Mouse (Mus musculus): ENCODE measurements around the gene Zswim8.
"Not testable (repeated sequence)": the region's sequence is repeated elsewhere in the genome, so short reads cannot be mapped to it uniquely, and the experiment has no call there.

Gene Zswim8

DNA sequence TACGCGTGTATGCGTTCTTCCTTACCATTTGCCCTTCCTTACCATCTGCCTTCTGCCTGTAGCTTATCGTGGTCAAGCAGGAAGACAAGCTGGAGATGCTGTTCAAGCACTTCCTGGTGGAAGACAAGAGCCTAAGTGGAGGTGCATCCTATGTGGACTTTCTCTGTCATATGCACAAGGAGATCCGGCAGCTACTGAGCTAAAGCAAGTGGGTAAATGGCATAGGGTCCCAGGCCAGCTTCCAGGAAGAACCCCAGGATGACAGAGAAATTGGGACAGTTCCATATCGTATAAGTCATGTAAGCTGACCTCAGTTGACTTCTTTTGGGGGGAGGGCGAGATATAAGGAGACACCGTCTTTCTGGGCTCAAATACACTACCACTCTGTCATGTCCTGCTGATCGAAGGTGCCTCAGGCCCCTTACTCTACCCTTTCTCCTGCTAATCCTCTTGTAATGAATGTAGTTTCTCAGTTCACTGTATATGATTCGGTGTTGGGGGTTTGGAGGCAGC lies 13.7 kb upstream of the Zswim8 start:
- DNase-seq (ENCODE audit: low spot score) = no peak

DNA sequence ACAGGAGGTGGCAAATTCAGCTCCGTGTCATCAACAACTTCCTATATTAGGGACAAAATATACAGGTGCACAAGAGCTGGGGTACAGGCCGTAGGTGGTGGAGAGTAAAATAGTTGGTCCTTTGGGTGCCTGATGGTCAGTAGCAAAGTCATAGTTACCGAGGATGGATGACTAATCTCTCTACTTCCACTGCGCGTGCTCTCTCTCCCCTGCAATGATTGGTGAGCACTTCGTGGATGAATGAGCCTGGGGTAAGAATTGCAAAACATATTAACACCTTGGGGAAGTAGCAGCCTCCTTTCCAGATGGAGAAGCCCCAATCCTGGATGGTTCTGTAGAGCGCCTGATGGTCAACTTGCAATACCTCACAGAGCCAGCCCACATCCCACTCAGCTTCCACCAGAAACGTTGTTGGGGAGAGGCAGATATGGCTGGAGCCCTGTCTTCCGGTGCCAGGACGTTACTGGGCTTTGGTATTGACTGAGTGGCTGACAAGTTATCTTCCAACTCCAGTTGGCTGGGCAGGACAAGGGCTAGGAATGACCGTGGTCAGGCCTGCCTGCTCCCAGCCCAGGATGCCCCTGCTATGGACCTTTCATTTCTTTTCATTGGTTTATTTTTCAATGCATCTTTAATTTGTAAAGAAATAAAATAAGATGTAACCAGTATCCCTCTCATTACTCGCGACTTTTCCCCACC lies 13.0 kb upstream of the Zswim8 start:
- DNase-seq (ENCODE audit: low spot score) = no peak

DNA sequence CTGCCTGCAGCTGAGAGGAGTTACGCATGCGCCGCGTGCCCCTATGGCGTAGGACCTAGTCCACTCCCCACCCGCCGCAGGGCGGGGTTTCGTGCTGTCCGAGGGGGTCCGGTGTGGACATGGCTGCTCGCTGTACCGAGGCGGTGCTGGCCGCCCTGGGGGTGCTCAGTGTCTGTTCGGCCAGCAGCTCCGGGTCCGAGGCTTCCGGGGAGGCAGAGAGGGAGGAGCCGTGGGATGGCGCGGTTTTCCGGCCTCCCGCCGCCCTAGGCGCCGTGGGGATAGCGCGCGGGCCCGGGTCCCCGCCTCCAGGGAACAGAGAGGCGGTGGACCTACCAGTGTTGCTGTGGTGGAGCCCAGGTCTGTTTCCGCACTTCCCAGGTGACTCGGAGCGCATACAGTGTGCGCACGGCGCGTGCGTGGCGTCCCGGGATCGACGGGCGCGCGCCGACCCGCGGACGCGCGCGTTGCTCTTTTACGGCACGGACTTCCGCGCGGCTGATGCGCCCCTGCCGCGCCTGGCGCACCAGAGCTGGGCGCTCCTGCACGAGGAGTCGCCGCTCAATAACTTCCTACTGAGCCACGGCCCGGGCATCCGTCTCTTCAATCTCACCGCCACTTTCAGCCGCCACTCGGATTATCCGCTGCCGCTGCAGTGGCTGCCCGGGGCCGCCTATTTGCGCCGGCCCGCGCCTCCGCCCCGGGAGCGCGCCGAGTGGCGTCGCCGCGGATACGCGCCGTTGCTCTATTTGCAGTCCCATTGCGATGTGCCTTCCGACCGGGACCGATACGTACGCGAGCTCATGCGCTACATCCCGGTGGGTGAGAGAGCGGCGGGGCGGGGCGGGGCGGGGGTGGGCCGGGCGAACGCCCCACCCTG lies 12.2 kb upstream of the Zswim8 start, which contains the start of gene Fut11:
Fut11 (plus strand) TSS at position 85 of the 877 bp plus-strand sequence.
- peak; percentile 69 for DNase-seq (ENCODE audit: low spot score)

DNA sequence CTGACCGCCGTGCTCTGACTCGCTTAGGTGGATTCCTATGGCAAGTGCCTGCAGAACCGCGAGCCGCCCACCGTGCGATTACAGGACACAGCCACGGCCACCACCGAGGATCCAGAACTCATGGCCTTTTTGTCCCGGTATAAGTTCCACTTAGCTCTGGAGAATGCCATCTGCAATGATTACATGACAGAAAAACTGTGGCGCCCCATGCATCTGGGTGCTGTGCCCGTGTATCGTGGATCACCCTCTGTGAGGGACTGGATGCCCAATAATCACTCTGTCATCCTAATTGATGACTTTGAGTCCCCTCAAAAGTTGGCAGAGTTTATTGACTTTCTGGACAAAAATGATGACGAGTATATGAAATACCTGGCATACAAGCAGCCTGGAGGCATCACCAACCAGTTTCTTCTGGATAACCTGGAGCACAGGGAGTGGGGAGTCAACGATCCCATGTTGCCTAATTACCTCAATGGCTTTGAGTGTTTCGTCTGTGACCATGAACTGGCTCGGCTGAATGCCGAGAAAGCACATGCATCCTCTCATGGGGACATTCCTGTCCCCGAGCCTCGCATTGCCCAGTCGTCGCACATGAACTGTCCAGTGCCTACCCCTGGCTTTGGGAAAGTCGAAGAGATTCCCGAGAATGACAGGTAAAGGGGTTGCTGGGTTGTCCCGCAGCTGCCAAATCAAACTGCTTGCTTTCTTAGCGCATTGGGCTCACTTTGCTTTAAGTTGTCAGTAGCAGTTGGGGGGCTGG lies 11.4 kb upstream of the Zswim8 start:
- no peak for DNase-seq (ENCODE audit: low spot score)

DNA sequence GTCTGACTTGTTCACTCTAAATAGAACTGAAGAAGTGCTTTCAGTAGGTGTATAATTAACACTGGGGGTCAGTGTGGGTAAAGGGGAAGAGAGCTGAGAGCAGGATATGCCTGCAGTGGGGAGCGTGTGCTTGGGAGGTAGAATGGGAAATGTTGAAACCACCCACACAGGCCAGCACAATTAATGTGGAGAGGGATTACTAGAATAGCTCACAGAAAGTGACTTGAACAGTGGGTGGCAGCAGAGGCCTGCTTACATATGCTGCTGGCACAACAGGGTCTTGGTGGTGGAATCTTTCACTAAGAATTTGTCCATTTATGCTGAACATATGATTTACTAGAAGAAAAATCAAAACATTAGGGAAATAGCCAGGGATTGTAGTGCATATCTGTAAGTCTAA lies 10.4 kb upstream of the Zswim8 start:
- no peak for DNase-seq (ENCODE audit: low spot score)

DNA sequence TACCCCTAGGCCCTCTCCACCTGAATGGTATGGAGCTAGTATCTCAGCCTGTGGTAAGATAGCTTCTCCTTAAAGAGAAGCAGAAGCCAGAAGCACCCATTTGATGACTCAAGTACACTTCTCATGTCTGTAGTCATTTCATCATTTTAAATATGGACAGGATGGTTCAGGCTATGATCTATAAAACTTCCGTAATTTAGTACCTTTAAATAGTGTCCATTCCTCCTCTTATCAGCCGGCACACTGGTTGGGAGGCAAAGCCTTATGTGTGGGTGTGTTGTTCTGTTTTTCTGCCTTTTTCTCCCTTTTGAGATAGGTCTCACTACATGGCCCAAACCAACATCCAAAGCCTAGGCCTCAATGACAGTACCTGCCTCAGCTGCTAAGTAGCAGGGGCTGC lies 8.8 kb upstream of the Zswim8 start:
- DNase-seq (ENCODE audit: low spot score) = no peak

DNA sequence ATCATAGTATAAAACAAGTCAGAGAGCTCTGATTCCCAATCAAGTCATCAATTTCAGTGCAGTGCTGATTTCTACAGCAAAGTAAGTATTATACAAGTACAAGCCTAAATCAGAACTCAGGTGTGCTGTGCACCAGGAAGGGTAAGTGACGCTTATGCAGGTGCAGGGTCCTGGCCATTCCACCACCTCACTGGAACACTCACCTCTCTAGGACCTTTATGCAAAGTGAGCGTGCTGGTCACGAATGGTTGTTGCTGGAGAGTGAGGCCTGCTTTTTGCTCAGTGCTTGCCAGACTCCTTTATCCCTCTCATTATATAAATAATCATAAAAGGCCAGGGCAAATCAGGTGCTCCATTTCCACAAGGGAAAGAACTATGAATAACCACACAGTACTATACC lies 7.0 kb upstream of the Zswim8 start:
- no peak for DNase-seq (ENCODE audit: low spot score)

DNA sequence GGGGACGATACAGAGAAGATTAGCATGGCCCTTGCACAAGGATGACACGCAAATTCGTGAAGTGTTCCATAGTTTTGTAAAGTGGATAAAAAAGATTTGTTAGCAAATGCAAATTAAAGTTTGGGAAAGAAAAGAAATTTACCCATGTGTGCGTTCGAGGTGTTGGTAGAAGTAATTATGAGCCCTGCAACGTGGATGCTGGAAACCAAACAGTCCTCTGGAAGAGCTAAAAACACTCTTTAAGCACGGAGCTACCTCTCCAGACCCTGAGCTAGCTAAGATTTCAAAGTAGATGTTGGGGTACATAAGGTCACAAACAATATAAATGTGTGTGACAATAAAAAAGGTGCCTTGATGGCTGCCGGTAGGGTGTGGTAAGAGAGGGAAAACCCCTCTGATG lies 5.8 kb upstream of the Zswim8 start:
- DNase-seq (ENCODE audit: low spot score) = no peak

DNA sequence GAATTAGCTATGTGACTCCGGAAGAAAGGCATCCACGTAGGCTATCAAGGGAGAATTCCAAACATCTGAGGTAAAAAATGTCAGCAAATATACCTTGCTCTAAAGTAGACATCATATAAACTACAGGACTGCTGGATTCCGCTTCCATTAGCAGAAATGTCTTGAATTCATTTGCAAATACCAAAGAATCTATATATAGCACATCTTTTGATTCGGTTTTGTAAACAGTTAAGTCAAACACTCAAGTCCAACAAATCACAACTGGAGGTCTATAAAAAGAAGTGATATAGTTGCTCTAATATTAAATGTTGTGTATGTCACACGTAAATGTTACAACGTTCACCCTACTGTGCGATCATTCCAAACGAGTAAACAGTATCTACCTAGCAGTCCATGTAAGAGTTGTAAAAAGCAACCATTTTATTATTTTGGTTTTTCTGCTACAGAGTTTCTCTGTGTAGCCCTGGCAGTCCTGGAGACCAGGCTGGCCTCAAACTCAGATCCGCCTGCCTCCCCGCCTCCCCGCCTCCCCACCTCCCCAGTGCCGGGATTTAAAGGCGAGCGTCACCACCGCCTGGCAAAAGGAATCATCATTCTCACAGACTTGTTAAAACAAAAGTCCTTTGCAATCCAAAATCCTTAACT lies 5.1 kb upstream of the Zswim8 start:
- DNase-seq (ENCODE audit: low spot score) = no peak

DNA sequence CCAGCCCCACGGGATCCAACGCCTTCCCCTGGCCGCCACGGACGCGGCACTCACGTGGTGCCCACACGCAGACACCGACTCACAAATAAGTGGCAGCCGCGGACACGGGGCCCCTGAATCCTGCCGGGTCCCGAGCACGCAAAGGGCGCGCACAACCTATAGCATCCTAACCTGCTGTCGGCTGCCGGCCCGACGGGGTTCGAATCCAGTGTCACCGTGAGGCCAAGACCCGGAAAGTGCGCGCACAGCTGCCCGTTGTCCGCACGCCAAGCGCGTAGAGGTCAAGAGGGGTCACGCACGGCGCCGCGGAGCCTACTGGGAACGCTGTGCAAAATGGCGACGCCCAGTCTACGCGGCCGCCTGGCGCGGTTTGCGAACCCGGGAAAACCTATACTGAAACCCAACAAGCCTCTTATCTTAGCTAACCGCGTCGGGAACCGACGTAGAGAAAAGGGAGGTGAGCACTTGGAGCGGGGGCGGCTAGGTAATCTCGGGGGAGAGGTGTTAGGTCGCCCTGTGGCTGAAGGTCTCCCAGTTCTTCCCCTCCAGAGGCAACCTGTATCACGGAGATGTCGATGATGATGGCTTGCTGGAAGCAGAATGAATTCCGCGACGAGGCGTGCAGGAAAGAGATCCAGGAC lies 4.5 kb upstream of the Zswim8 start, which contains the start of gene Chchd1:
Chchd1 (plus strand) TSS at position 266 of the 641 bp plus-strand sequence.
- peak; percentile 83 for DNase-seq (ENCODE audit: low spot score)

DNA sequence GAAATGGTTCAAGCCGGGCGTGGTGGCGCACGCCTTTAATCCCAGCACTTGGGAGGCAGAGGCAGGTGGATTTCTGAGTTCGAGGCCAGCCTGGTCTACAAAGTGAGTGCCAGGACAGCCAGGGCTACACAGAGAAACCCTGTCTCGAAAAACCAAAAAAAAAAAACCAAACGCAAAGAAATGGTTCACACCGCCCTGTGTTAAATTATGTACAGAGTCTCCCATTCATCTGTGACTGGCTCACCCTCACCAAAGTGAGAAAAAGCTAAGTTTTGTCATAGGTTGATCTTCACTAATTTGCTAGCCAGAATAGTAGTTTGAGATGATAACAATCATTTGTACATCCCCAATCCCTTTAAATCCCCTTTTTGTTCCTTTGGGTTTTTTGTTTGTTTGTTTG lies 3.9 kb upstream of the Zswim8 start:
- DNase-seq (ENCODE audit: low spot score) = not testable (repeated sequence)

DNA sequence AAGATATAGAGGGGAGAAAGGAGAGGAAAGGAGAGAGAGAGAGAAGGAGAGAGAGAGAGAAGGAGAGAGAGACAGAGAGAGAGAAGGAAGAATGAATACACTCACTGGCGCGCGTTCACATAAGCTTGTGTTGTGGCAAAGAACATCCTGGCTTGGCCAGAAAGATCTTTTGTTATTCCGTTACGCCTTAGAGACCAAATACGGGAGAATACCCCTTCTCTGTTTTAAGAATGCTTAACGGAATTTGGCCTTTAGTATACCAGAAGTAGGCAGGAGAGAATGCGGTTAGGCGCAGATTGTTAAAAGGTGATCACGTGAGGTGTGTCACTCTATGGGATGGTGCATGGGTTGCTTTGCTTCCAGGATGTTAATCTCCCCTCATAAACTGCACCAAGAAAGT lies 887 bp downstream of the Zswim8 start:
- DNase-seq (ENCODE audit: low spot score) = no peak

DNA sequence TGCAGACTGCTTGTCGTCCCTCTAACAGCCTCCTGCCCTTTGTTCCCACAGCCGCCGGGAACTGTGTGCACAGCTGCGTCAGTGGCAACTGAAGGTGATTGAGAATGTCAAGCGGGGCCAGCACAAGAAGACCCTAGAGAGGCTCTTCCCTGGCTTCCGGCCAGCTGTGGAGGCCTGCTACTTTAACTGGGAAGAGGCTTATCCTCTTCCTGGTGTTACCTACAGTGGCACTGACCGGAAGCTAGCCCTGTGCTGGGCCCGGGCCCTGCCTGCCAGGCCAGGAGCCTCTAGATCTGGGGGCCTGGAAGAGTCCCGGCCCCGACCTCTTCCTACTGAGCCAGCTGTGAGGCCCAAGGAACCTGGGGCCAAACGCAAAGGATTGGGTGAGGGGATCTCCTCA lies 6.5 kb downstream of the Zswim8 start:
- DNase-seq (ENCODE audit: low spot score) = no peak

DNA sequence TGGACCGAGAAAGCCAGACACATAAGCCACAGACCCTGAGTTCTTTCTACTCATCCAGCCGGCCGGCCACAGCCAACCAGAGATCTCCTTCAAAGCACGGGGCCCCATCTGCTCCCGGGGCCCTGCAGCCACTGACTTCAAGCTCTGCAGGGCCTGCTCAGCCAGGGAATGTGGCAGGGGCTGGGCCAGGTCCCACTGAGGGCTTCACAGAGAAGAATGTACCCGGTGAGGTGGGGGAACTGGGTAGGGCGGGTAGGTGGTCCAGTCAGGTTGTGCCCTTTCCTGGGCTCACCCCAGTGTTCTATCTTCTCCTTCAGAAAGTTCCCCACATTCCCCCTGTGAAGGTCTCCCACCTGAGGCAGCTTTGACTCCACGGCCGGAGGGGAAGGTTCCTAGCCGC lies 11.1 kb downstream of the Zswim8 start:
- no peak for DNase-seq (ENCODE audit: low spot score)

DNA sequence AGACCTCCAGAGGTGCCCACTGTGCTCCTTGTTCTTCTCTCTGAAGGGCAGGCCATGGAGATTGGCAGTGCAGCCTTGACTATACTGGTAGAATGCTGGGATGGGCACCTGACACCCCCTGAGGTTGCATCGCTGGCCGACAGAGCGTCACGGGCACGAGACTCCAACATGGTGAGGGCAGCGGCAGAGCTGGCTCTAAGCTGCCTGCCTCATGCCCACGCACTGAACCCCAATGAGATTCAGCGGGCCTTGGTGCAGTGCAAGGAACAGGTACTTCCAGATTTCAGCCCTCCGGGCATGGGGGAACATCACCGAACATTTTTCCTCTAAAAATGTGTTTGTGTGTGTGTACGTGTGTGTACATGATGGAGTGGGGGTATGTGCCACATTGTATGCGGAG lies 12.4 kb downstream of the Zswim8 start:
- DNase-seq (ENCODE audit: low spot score) = no peak

DNA sequence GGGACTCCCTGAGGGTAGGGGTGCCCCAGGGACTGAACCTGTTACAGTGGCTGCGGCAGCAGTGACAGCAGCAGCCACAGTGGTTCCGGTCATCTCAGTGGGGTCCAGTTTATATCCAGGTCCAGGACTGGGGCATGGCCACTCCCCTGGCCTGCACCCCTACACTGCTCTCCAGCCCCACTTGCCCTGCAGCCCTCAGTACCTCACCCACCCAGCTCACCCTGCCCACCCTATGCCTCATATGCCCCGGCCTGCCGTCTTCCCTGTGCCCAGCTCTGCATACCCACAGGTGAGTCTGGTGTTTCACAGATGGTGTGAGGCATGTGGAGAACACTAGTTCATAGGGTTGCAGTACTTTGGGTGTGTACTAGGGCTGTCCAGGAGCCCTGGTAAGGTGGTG lies 14.0 kb downstream of the Zswim8 start:
- DNase-seq (ENCODE audit: low spot score) = no peak

DNA sequence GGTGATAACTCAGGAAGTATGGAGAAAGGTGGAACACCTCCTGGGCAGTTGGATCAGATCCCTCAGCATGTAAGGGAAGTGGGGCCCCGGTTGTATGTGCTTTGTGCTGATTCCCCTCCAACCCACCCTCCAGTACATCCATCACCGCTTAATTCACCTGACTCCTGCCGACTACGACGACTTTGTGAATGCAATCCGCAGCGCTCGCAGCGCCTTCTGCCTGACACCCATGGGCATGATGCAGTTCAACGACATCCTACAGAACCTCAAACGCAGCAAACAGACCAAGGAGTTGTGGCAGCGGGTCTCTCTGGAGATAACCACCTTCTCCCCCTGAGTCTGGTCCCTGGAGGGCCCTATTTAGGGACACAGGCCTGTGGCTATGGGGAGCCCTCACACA lies 15.7 kb downstream of the Zswim8 start:
- DNase-seq (ENCODE audit: low spot score) = no peak

DNA sequence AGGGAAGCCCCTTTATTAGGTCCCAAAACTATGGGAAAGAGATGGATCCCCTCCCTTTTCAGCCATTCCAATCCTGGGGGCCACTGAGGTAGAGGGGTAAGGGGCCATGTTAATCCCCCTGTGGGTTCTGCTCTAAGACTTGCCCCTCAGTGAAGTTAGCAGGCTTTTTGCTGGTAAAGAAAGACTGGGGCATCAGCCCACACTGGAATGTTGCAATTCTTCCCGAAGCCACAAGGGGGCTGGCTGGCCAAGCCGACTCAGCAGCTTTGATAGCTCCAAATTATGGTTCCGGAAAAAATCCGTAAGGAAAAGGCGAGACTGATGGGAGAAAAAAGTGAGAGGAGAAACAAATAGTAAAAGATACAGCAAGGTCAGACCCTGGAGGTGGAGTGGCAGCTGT lies 16.7 kb downstream of the Zswim8 start:
- DNase-seq (ENCODE audit: low spot score) = peak; percentile 43

DNA sequence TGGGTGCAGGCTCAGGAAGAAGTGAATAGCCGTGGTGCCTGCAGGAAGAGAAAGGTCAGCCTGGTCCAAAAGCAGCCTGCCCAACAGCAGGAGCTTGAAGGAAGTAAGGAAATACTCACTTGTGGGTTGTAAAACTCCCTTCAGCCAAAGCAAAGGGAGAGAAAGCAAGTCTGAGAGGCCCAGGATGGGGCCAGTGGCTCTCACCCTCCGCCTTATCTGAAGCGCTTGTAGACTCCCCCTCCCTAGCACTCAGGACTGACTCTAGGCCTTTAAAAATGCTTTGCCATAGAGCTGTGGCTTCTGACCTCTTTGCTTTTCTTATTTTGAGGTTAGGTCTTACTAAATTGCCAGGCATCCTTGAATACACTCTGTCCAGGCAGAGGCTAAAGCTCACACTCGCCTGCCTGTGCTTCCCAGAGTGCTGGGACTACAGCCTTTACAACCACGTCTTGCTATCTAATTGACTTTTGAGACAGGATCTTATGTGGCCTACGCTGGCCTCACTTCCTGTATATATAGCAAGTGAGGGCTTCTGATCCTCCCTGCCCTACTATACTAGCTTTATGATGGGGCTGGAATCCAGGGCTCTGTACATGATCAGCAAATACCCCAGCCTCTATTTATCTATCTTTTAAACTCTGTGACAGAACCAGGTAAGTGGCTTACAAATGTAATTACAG lies 18.4 kb downstream of the Zswim8 start:
- no peak for DNase-seq (ENCODE audit: low spot score)

DNA sequence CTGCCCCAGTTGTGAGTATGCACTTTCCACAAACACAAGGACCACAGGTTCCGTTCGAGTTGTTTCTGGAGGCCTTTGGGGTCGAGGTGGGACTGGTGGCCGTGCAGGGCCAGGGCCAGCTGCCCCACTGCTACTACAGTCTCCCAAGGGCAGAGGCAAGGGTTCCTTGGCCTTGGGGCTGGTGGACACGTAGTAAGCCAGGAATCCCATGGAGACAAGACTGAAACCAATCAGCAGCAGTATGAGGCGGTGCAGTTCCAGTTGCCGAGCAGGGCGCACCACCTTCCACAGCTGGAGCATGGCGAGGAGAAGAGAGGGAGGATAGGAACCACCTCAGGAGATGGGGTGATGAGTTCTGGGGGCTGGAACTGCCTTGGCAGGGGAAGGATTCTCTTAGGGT lies 22.5 kb downstream of the Zswim8 start:
- no peak for DNase-seq (ENCODE audit: low spot score)

All from spleen, adult 12 weeks (tissue).